Mouse (Mus musculus): ENCODE data around the gene Galt. TPM values are rescaled to one million over a fixed set of nuclear protein-coding genes. Genes with fewer than 3 reads are reported as not detected.

Gene Galt
- polyA plus RNA-seq, 1 experiment from 2014 or later: 25.2 TPM

DNA sequence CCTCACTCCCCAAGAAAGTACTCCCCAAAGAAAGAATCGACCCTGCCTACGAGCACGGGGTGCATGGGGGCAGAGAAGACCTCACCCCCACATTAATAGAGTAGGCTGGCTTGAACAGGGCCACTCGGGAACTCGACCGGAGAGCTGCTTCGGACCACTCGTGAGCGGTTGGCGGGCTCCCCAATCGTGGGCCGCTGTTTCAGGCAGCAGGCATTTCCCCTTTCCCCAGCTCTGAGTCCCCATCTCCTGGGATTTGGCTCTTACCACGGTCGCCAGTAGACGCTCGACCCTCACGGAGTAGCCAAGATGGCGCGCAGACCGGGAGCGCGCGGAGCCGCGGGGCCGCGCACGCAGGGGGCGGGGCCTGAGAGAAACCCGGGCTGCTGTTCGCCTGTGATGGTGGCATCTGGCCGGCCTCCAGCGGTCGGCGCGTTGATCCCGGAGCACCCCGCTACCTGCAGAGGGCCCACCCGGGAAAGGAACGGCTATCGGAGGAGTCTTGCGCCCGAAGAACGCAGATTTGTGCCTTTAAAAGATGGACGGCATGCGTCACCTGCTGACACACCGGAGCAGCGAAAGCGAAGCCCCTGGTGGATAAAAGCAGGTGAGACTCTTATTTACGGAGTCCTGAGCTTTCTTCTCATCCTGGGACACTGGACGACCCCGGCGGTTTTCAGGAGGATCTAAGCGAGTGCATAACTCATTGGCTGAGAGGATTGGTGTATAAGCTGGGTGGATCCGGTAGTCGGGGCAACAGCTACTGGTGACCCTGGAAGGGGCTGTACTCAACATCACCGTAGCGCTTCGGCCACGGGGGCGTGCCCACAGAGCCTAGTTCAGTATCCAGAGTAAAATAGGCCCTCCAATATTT is 41.6 kb upstream of the Galt start, which contains the start of gene Rpp25l:
Gene Rpp25l, minus strand, starts transcription at position 338 of the 871 bp plus-strand sequence.
- ATAC-seq: peak; percentile 67
- DNase-seq (ENCODE audit: low spot score): peak; percentile 87
- Histone ChIP-seq H3K9me3 (replicated peaks; ENCODE audit: control insufficient read depth, low read length) (no peaks in the 10 kb centered on the region), H3K4me2 (ENCODE audit: low read length) (peak within 1 kb of the TSS; percentile 80), H3K9ac (ENCODE audit: low read length) (peak within 1 kb of the TSS; percentile 92), H3K36me3 (ENCODE audit: control insufficient read depth, insufficient read depth, low read length) (peaks cover 30% of the 10 kb centered on the region), H3K4me3 (ENCODE audit: low read depth, low read length) (peak within 1 kb of the TSS; percentile 76), H3K4me1 (ENCODE audit: control insufficient read depth, insufficient read depth, low read length) (peaks cover 20% of the 10 kb centered on the region), H3K27me3 (replicated peaks; ENCODE audit: control insufficient read depth, insufficient read depth, low read length) (no peaks in the 10 kb centered on the region), H3K27ac (ENCODE audit: low read depth, low read length) (peak within 1 kb of the TSS; percentile 63)
- WGBS: under 1% methylated on average over 61 of the region's 61 CpGs

DNA sequence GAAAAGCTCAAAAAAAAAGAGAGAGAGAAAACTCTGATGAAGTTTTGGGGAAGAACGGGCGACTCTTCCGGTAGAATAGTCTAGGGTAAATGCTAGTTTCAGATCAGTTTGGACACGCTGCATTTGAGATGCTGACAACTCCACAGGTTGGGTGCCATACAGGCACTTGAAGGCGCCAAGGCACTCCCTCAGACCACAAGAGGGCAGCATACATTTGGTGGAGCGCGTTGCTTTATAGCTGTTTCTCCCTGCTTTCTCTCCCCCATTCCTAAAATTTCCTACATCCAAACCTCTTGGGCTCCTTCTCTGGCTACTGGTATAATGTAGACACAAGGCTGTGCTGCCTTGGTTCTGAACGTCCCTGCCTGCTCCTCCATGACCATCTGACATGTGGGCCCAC is 40.8 kb upstream of the Galt start:
- ATAC-seq (0 out of 2 replicates have a peak, but pooled peaks have one; percentile 33), DNase-seq (ENCODE audit: low spot score) (peak; percentile 90)
- no peak overlapping the region for H3K27ac ChIP-seq (ENCODE audit: low read depth, low read length)
- H3K9me3 ChIP-seq (replicated peaks; ENCODE audit: control insufficient read depth, low read length): no peaks in the 10 kb centered on the region
- no peaks in the 10 kb centered on the region for H3K27me3 ChIP-seq (replicated peaks; ENCODE audit: control insufficient read depth, insufficient read depth, low read length)
- H3K4me3 ChIP-seq (ENCODE audit: low read depth, low read length): peak overlapping the region; percentile 76
- H3K4me1 ChIP-seq (ENCODE audit: control insufficient read depth, insufficient read depth, low read length): peaks cover 20% of the 10 kb centered on the region
- WGBS: 15% methylated on average over 8 of the region's 8 CpGs
- peaks cover 39% of the 10 kb centered on the region for H3K36me3 ChIP-seq (ENCODE audit: control insufficient read depth, insufficient read depth, low read length)
- no peak overlapping the region for H3K9ac ChIP-seq (ENCODE audit: low read length)
- H3K4me2 ChIP-seq (ENCODE audit: low read length): peak overlapping the region; percentile 80

DNA sequence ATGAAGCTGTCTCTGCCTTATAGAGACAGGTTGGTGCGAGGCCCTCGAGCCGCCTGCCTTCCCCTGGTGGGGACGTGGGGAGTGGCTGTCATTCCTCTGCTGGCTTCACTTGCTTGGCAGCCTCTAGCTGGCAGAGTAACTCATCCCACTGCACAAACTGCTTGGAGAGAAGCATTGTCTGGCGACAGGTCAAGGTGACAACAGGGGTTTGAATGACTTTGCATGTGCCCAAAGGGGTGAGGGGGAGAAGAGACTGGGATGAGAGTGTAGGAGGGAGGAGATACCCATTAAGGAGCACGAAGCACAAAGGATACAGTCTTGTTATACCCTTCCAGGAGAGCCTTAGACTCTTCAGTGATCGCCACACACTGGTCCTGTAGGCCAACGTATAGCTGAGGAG is 39.9 kb upstream of the Galt start:
- no peak overlapping the region for H3K9ac ChIP-seq (ENCODE audit: low read length)
- no peaks in the 10 kb centered on the region for H3K27me3 ChIP-seq (replicated peaks; ENCODE audit: control insufficient read depth, insufficient read depth, low read length)
- H3K4me3 ChIP-seq (ENCODE audit: low read depth, low read length): no peak overlapping the region
- no peak overlapping the region for H3K4me2 ChIP-seq (ENCODE audit: low read length)
- no peak for ATAC-seq
- peaks cover 20% of the 10 kb centered on the region for H3K4me1 ChIP-seq (ENCODE audit: control insufficient read depth, insufficient read depth, low read length)
- no peaks in the 10 kb centered on the region for H3K9me3 ChIP-seq (replicated peaks; ENCODE audit: control insufficient read depth, low read length)
- H3K36me3 ChIP-seq (ENCODE audit: control insufficient read depth, insufficient read depth, low read length): peaks cover 47% of the 10 kb centered on the region
- WGBS: 82% methylated on average over 8 of the region's 8 CpGs
- no peak overlapping the region for H3K27ac ChIP-seq (ENCODE audit: low read depth, low read length)
- no peak for DNase-seq (ENCODE audit: low spot score)

DNA sequence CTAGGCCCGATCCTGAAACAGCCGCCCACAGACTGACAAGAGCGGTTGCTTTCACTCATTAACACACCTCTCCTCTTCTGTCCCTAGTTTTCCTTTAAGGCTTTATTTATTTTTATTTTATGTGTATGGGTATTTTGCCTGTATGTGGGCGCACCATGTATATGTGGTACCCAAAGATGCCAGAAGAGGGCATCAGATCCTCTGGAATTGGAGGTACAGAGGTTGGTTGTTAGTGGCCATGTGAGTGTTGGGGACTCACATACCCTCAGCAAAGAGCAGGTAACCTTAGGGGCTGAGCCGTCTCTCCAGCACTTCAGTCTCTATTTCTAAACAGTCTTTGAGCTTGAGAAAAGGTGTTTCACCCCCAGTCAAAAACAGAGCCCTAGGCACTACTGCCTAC is 39.4 kb upstream of the Galt start:
- no peaks in the 10 kb centered on the region for H3K9me3 ChIP-seq (replicated peaks; ENCODE audit: control insufficient read depth, low read length)
- H3K9ac ChIP-seq (ENCODE audit: low read length): no peak overlapping the region
- ATAC-seq (no peak), DNase-seq (ENCODE audit: low spot score) (no peak)
- H3K4me1 ChIP-seq (ENCODE audit: control insufficient read depth, insufficient read depth, low read length): peaks cover 20% of the 10 kb centered on the region
- H3K4me2 ChIP-seq (ENCODE audit: low read length): no peak overlapping the region
- no peak overlapping the region for H3K27ac ChIP-seq (ENCODE audit: low read depth, low read length)
- no peaks in the 10 kb centered on the region for H3K27me3 ChIP-seq (replicated peaks; ENCODE audit: control insufficient read depth, insufficient read depth, low read length)
- no peak overlapping the region for H3K4me3 ChIP-seq (ENCODE audit: low read depth, low read length)
- 81% methylated on average over 5 of the region's 5 CpGs for WGBS
- H3K36me3 ChIP-seq (ENCODE audit: control insufficient read depth, insufficient read depth, low read length): peaks cover 49% of the 10 kb centered on the region

DNA sequence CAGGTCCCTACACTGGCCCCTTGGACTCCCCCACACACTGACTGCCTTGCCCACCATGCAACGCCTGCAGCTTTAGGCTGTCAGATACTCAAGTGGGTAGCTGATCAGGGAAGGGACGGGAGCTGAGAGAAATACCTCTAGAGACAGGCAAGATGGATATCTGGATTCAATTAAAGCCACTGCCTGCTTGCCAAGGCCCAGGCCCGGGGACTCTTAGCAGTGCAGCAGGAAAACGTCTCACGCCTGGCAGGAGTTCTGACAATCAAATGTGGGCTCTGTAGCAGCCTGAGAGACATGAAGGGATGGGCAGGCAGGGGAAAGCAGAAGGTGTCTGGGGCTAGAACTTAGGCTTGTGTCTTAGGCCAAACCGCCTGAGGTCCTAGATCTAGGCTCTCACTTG is 38.2 kb upstream of the Galt start:
- WGBS: 78% methylated on average over 6 of the region's 6 CpGs

DNA sequence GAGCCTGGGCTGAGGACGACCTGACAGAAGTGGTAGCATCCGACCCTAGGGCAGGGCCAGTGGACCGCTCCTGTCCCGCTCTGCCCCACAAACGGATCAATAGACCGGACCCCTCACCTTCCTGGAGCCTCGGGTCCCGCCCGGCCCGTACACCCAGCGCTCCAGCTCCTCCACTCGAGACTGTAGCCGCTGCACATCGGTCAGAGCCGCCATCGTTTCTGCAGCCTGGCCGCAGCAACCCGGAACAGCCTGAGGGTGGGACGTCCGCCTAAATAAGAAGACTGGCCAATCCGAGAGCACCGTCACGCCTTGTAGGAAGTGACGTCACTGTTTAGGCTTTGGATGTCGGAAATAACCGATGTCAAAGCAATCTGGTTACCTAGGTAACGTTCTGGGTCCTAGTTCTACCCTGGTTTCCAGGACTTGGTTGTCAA is 32.1 kb upstream of the Galt start, which contains the start of gene Dctn3:
Gene Dctn3, minus strand, starts transcription at position 253 of the 434 bp plus-strand sequence.
- DNase-seq (ENCODE audit: low spot score) (peak; percentile 100), ATAC-seq (peak; percentile 96)
- H3K4me2 ChIP-seq (ENCODE audit: low read length): peak within 1 kb of the TSS; percentile 86
- peaks cover 27% of the 10 kb centered on the region for H3K4me1 ChIP-seq (ENCODE audit: control insufficient read depth, insufficient read depth, low read length)
- H3K36me3 ChIP-seq (ENCODE audit: control insufficient read depth, insufficient read depth, low read length): peaks cover 23% of the 10 kb centered on the region
- peaks cover 15% of the 10 kb centered on the region for H3K27me3 ChIP-seq (replicated peaks; ENCODE audit: control insufficient read depth, insufficient read depth, low read length)
- peak within 1 kb of the TSS; percentile 93 for H3K4me3 ChIP-seq (ENCODE audit: low read depth, low read length)
- H3K9me3 ChIP-seq (replicated peaks; ENCODE audit: control insufficient read depth, low read length): no peaks in the 10 kb centered on the region
- no peak within 1 kb of the TSS for H3K27ac ChIP-seq (ENCODE audit: low read depth, low read length)
- peak within 1 kb of the TSS; percentile 91 for H3K9ac ChIP-seq (ENCODE audit: low read length)
- WGBS: under 1% methylated on average over 27 of the region's 27 CpGs

More for the DNA sequence above, 38.2 kb upstream of the Galt start:
- Histone ChIP-seq H3K4me1 (ENCODE audit: control insufficient read depth, insufficient read depth, low read length) (peaks cover 15% of the 10 kb centered on the region), H3K9me3 (replicated peaks; ENCODE audit: control insufficient read depth, low read length) (no peaks in the 10 kb centered on the region), H3K27me3 (replicated peaks; ENCODE audit: control insufficient read depth, insufficient read depth, low read length) (no peaks in the 10 kb centered on the region), H3K4me2 (ENCODE audit: low read length) (no peak overlapping the region), H3K27ac (ENCODE audit: low read depth, low read length) (no peak overlapping the region), H3K36me3 (ENCODE audit: control insufficient read depth, insufficient read depth, low read length) (peaks cover 46% of the 10 kb centered on the region), H3K9ac (ENCODE audit: low read length) (no peak overlapping the region), H3K4me3 (ENCODE audit: low read depth, low read length) (no peak overlapping the region)
- no peak for DNase-seq (ENCODE audit: low spot score)
- no peak for ATAC-seq

DNA sequence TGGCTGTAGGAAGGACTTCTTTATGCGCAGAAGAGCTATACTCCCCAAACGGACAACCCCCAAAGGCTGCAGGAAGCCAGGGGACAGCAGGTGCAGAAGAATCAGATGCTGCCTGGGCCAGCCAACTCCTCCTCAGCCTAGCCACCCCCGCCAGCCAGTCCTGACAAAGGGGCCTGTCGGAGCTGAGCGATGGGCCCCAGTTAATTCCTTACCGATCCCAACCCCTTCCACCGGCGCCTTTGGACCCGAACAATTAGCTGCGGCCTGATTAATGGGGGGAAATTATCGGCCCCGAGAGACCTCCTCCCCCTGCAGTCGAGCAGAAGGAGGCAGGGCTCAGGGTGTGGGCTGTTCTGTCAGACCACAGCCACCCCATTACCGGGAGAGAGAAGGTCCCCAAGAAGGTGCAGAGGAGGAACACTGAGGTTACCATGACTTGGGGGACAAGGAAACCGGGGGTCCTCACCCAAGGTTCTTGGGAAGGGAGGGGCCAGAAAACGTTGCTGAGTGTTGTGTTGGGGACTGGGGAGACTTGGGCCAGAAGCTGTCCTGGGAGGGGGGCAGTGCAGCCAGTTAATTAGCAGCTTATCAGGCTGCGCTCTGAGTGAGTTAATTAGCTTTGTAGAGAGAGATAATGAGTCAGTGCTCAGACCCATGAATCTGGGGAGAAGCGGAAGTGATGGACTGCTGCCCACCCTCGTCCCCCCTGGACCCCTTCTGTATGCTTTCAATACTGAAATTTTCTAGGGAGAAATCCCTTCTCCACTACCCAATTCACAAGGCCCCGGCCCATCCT is 28.0 kb upstream of the Galt start:
- peaks cover 52% of the 10 kb centered on the region for H3K27me3 ChIP-seq (replicated peaks; ENCODE audit: control insufficient read depth, insufficient read depth, low read length)

DNA sequence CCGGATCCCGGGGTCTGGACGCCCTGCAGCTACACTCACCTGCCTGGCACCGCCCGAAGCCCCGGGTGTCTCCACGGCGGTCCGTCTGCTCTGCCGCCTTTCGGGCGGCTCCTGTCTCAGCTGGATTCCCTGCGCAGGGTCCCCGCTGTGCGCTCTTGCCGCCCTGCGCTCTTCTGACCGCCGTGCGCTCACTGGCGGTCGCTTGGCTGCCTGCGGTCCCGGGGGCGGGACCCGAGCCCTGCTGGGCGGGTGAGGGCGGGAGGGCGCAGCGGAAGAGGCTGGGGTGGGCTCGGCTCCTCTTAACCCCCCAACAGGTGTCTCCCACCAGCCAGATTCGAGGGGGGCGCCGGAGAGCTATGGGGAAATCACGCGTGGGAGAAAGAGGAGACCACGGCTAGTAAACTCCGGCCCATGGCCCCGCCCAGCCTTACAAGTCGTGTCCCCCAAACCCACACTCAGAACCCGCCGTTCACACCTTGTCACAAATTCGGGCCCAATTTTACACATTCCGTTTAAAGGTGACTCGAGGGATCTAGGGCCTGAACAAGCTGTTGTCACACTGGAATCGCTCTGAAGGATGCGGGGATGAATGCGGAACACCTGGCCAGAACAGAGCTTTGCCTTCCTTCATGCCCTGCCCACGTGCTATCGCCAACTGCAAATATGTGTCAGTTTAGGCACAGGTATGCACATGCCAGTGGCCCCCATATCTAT is 23.8 kb upstream of the Galt start, which contains the start of gene Arid3c:
Gene Arid3c, minus strand, starts transcription at position 91 of the 714 bp plus-strand sequence.
- Histone ChIP-seq H3K27ac (ENCODE audit: low read depth, low read length) (no peak within 1 kb of the TSS), H3K27me3 (replicated peaks; ENCODE audit: control insufficient read depth, insufficient read depth, low read length) (peaks cover 49% of the 10 kb centered on the region), H3K4me2 (ENCODE audit: low read length) (peak within 1 kb of the TSS; percentile 63), H3K9ac (ENCODE audit: low read length) (peak within 1 kb of the TSS; percentile 21; the same call in 1 of the 2 replicates), H3K4me3 (ENCODE audit: low read depth, low read length) (peak within 1 kb of the TSS; percentile 31), H3K36me3 (ENCODE audit: control insufficient read depth, insufficient read depth, low read length) (no peaks in the 10 kb centered on the region), H3K9me3 (replicated peaks; ENCODE audit: control insufficient read depth, low read length) (no peaks in the 10 kb centered on the region), H3K4me1 (ENCODE audit: control insufficient read depth, insufficient read depth, low read length) (peaks cover 13% of the 10 kb centered on the region; the same call in 1 of the 2 replicates)
- WGBS: 2% methylated on average over 50 of the region's 50 CpGs
- DNase-seq (ENCODE audit: low spot score) (peak; percentile 33), ATAC-seq (no peak)

More for the DNA sequence above, 28.0 kb upstream of the Galt start:
- Histone ChIP-seq H3K36me3 (ENCODE audit: control insufficient read depth, insufficient read depth, low read length) (no peaks in the 10 kb centered on the region), H3K4me2 (ENCODE audit: low read length) (peak overlapping the region; percentile 34), H3K9me3 (replicated peaks; ENCODE audit: control insufficient read depth, low read length) (no peaks in the 10 kb centered on the region), H3K27ac (ENCODE audit: low read depth, low read length) (peak overlapping the region; percentile 49; the same call in 1 of the 2 replicates), H3K4me3 (ENCODE audit: low read depth, low read length) (no peak overlapping the region), H3K9ac (ENCODE audit: low read length) (peak overlapping the region; percentile 26; the same call in 1 of the 2 replicates), H3K4me1 (ENCODE audit: control insufficient read depth, insufficient read depth, low read length) (peaks cover 24% of the 10 kb centered on the region)
- DNase-seq (ENCODE audit: low spot score): peak; percentile 65
- 2% methylated on average over 20 of the region's 20 CpGs for WGBS
- peak; percentile 38; the same call in 1 of the 2 replicates for ATAC-seq
